Mouse (Mus musculus) lung, postnatal 36 days (tissue): ENCODE data around the gene Gm20696.
A peak's percentile ranks its signal among the peaks of the same experiment; 100 is the strongest.

Experiments used
- DNase-seq: peaks from one replicate; pipeline ENCODE4 v3.0.0; 2022; ENCODE audit warnings: mixed read lengths

The Gm20696 gene

DNA sequence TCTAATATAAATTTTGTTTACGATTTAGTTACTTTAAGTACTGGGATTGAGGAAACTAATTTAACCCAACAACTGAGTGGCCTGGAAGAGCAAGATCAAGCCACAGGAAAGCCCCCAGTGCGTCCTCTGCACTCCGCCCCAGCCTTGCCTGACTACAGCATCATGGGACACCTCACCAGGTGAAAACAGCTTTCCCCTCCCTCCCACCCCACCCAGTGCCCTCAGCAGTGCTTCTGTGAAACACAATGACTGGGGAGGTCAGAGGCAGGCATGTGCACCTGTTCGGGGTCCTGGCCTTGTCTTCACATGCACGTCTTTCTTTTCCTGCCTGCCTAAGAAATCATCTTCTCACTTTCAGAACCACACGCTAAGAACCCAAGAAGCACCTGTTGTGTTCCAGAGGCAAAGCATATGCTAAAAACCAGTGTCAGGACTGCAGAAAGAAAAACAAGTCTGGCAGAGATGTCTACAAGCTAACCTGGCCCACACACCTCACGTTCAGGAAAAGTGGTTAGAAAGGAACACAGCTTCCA lies 150.9 kb downstream of the Gm20696 start:
- DNase-seq = no peak

DNA sequence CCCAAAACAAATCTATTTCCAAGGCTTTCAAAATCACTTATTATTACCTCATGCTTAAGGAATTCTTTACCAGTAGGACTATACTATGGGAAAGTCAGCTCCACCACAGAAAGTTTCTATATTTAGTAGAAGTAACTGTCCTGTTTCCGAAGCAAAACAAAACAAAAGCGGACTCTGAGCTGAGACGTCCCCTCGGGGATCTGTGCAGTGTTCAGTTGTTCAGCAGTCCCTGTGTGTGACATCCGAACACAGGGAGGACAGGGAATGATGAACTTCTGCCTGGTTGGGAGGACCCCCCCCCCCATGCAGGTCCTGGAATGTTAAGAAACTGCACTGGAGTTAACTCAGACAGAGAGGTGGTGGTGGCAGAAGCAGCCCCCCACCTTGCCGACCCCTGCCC lies 154.7 kb downstream of the Gm20696 start:
- no peak for DNase-seq

- peak; percentile 15 for DNase-seq
These were observed 157.4 kb downstream of the Gm20696 start for GRCm38 (mm10) chr6:99509189-99509592.

GRCm38 (mm10) chr6:99506816-99507215 lies 159.8 kb downstream of the Gm20696 start:
- DNase-seq = no peak

- DNase-seq = no peak
These were observed 162.9 kb downstream of the Gm20696 start for GRCm38 (mm10) chr6:99503741-99504140.

GRCm38 (mm10) chr6:99502727-99503126 lies 163.9 kb downstream of the Gm20696 start:
- no peak for DNase-seq

GRCm38 (mm10) chr6:99502314-99502713 lies 164.3 kb downstream of the Gm20696 start:
- no peak for DNase-seq

DNA sequence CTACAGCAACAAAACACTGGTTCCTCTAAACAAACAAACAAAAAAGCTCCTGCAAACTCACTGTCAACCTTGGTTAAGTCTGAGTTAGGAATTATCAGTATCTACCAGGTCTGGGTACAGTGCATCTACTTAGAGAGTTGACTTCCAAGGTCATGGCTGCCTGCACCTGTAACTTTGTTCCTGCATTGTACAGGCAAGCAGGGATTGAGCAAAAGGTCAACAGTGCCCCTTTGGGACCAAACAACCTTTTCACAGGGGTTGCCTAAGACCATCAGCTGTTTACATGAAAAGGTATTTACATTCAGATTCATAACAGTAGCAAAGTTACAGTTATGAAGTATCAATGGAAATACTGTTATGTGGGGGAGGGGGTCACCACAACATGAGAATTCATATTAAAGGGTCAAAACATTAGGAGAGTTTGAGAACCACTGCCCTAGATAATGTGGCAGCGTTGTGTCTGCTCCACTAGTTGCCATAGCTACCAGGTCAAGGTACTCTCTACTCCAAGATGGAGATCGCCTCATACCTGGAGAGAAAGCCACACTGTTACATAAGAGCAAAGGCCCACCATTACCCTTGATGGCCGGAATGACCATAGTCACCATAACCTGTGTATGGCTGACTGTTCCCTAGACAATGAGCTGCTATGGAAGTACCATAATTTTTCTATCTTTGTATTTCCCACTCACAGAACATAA lies 165.9 kb downstream of the Gm20696 start:
- no peak for DNase-seq

- no peak for DNase-seq
These were observed 168.5 kb downstream of the Gm20696 start for GRCm38 (mm10) chr6:99498082-99498481.

GRCm38 (mm10) chr6:99496114-99496513 lies 170.5 kb downstream of the Gm20696 start:
- DNase-seq = no peak

DNA sequence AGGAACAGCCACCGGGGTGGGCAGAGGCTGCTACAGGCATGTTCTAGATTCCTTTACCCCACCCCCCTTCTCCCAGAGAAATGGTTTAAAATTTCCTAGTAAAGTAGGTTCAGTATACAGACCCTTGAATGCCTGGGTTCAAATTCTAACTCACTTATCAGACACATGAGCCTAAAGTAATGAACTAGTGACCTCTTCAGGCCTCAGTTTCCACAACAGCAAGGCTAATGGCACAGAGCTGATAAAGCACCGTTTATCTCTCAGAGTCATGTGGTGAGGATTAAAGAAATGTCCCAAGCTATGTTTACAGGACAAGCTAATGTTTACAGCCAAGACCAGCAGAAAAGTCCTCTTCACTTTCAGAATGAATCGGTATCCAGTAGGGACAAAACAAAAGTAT lies 173.7 kb downstream of the Gm20696 start:
- peak; percentile 12 for DNase-seq

GRCm38 (mm10) chr6:99491979-99492544 lies 174.5 kb downstream of the Gm20696 start:
- DNase-seq = no peak

DNA sequence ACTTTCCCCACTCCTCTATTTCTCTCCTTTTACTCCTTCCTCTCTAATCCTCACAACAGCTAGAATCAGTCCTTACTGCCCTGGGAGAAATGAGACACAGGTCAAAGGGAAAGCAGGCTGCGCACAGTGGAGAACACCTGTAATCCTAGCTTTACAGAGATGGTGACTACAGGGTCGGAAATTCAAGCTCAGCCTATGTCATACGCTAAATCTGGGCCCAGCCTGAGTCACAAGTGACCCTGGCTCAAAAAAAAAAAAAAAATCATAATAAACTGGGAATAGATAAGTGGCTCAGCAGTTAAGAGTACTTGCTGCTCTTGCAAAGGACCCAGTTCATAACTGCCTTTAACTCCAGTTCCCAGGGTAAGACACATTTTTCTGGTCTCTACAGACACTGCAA lies 175.5 kb downstream of the Gm20696 start:
- DNase-seq = no peak

DNA sequence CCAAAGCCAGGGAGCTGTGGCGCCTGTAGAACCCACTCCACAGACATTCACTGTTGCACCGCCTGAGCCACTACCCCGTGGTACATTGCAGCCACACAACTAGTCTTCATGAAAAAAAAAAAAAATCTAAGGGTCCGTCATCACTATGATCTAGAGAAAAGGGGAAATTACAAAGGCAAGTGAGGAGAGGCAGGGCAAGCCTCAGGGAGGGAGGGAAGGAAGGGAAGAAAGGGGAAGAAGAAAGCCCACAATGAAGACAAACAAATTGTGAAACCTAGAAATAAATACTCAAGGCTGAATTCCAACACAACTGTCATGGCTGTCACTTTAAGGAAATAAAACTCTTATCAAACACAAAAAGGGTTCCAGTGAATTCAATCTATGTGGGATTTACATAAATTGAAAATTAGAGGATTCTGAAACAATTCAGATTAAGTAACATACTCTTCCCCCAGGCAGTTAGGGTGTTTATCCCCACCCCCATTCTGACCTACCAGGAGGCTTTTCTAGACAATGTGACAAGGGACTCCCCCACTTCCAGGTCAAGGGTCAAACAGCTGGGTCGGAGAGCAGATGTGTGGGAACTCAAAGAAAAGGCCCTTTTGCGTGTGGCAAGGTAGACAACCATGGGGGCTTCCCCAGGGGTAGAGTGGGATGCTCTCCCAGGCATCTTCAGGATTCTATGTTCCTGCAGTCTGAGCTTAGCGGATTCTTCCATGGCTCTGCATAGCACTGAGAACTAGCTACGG lies 176.5 kb downstream of the Gm20696 start:
- no peak for DNase-seq

DNA sequence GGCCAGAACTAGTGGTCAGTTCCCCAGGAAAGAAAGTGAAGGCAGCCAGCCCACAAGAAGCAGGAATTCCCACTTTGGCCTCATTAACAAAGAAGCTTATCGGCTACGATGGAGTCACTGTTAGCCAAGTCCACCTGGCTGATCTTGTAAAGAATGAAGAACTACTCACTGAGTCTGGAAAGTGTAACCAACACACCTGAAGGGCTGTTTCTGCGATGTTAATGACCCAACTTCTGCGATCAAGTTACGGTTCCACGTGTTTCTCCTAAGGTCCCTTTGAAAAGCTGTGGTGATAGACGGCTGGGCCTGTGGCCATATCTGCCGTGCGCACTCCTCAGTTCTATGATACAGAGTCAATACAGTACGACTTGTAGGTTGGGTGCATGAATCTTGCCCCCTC lies 177.2 kb downstream of the Gm20696 start:
- DNase-seq = peak; percentile 65

GRCm38 (mm10) chr6:99485884-99486640 lies 180.5 kb downstream of the Gm20696 start:
- DNase-seq = peak; percentile 12

DNA sequence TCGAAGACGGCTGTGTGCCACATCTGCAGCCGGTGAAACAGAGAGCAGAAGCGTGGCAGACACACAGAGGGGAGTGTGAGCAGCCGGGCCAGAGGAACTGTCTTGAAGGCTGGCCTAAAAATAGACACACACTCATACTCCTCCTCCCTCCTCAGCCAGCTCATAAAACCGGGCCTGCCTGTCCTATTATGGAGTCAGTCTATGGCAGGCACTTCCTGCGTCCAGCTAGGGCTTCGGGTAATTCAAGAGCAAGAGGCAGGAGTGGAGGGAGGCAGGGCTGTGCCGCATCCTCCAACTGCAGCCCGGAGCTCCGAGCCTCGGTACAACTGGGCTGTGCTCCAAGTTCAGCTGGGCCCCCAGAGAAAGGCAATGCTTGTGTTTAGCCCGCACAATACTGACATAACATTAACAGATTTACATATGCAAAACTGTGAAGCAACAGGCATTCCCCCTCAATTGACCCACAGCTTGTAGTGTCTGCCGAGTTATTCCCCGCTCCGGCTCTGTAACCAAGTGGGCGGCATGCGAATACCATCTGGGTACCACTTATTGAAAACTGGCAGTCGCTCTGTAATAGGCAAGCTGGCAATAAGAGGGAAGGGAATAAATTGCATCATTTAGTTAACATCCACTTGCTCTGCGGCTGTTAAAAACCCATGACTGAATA lies 181.2 kb downstream of the Gm20696 start:
- DNase-seq = peak; percentile 83

DNA sequence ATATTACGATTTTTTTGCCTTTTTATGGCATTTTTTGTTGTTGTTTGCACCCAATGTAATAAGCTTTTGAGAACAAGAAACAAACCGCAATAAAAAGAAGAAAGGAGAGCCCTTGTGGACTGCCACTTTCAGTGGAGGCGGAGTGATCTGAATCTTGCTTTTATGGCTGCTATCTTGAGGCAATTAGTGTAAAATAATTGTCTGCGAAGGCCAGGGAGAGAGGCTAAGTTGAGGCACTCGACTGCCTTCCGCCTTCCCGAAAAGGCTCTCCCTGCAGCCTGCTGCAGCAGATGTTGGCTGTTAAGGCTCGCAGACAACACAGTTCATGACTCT lies 181.7 kb downstream of the Gm20696 start:
- no peak for DNase-seq

DNA sequence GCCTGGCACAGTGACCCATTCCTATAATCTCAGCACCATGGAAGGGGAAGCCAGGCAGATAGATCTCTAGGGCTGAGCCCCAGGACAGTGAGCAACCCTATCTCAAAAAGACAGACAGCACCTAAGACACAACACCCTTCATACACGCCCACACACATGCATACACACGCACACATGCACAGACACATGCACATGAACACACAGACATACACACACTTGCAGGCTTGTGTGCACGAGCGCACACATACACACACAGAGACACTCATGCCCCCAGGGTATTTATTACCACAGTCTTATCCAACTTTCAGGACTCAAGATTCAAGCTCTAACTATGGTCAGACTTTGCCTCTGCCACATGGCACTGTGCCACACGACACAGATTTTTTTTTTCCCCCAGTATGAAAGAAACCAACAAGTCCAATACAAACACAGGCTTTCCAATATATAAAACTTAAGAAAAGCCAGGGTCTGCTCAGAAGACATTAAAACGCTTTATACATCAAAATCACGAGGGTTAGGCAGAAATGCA lies 182.3 kb downstream of the Gm20696 start:
- DNase-seq = no peak

- DNase-seq = no peak
These were observed 183.0 kb downstream of the Gm20696 start for GRCm38 (mm10) chr6:99483556-99483955.

DNA sequence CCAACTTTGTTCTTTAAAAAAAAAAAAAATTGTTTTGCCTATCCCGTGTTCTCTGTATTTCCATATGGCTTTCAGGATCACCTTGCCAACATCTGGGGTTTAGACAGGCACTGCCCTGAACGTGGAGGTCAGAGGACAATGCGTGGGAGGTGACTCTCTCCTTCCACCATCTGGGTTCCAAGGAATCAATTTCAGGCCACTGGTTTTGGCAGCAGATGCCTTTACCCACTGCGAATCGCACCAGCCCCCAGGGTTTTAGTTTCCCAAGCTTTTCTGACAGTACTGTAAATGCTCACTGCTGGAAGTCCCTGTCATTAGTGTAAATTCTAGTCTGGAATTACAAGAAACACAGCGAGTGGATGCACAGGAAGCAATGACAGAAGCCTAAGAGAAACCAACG lies 185.0 kb downstream of the Gm20696 start:
- no peak for DNase-seq

DNA sequence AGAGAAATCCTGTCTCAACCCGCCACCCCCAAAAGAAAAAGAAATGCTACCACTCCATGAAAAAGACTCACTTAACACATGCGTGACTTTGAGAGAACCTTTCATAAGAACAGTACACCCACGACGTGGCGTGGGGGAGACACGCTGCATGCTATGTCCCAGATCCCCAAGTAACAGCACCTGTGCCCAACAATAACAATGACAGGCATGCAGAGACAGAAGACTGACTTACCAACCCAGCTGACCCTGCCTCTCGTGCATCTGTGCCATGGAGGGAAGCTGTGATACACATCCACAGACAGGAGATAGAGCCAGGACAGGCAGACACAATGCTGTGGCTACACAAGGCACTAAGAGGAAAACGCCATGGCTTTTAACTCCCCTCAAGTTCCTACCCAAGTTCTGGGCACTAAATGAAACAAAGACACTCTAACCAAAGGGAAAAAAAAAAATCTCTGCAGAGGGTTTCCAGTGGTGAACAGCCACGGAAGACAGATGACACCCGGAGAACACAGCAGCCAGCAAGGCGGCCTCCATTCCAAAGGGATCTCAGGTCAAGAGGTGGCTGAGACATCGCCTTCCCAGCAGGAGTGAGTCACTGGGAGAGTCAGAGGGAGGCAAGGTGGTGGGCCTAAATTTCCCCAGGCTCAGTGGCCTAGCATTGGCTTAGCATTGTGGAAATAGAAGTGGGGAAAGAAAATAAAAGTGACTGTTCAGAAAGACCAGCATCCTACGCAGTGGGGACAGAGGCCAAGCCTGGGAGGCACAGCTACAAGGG lies 187.5 kb downstream of the Gm20696 start:
- no peak for DNase-seq
